Mouse (Mus musculus) testis, adult 2 months (tissue): ENCODE measurements at regions not wholly inside any gene's neighbourhood (a gene's known extent, or its start where the extent isn't known, plus 50 kb on each side); places are given as distances from the start of the nearest gene placed in this dataset.
A peak's percentile ranks its signal among the peaks of the same experiment; 100 is the strongest.

ENCODE experiments used
- H3K27ac ChIP-seq: fragments of 200-500 bp; 2 replicates; pipeline ENCODE4 v1.5.1; 2012; ENCODE audit warnings: low read depth, low read length; ENCODE audit not compliant: control insufficient read depth, insufficient read depth
- H3K27me3 ChIP-seq: fragments of 200-500 bp; 2 replicates; pipeline ENCODE4 v1.6.1; 2012; ENCODE audit warnings: mild to moderate bottlenecking, low read length, moderate library complexity; ENCODE audit not compliant: control insufficient read depth, insufficient read depth
- H3K36me3 ChIP-seq: fragments of 200-500 bp; 2 replicates; pipeline ENCODE4 v1.6.1; 2012; ENCODE audit warnings: mild to moderate bottlenecking, low read length; ENCODE audit not compliant: control insufficient read depth, insufficient read depth
- H3K4me1 ChIP-seq: fragments of 200-500 bp; 2 replicates; pipeline ENCODE4 v1.6.1; 2012; ENCODE audit warnings: low read length; ENCODE audit not compliant: control insufficient read depth, insufficient read depth
- H3K4me3 ChIP-seq: fragments of 200-500 bp; 2 replicates; pipeline ENCODE4 v1.5.1; 2012; ENCODE audit warnings: low read depth, mild to moderate bottlenecking, low read length, moderate library complexity, mixed read lengths; ENCODE audit not compliant: control insufficient read depth
- CTCF ChIP-seq: fragments of 200-500 bp; IDR thresholded peaks from 2 replicates; pipeline ENCODE4 v1.5.1; 2012; ENCODE audit warnings: low read depth, mild to moderate bottlenecking, inconsistent platforms, low read length, moderate library complexity; ENCODE audit not compliant: control insufficient read depth, insufficient read depth, insufficient replicate concordance
- POLR2A ChIP-seq: fragments of 200-500 bp; IDR thresholded peaks from 2 replicates; pipeline ENCODE4 v1.6.1; 2012; ENCODE audit warnings: low read depth, mild to moderate bottlenecking, inconsistent platforms, low read length, moderate library complexity; ENCODE audit not compliant: control insufficient read depth

- no peak for TF ChIP-seq CTCF
- TF ChIP-seq POLR2A, result no peak
- H3K4me1 ChIP-seq, result peaks cover 4% of the 10 kb centered on the region
- peak overlapping the region; percentile 27; the same call in 1 of the 2 replicates for H3K27ac ChIP-seq
Measured at GRCm38 (mm10) chr14:25354288-25354850, 104.6 kb upstream of the Zmiz1 start.

GRCm38 (mm10) chr14:25357805-25358204, 101.2 kb upstream of the Zmiz1 start:
- no peaks in the 10 kb centered on the region for H3K36me3 ChIP-seq
- no peak overlapping the region for H3K27ac ChIP-seq
- H3K4me3 ChIP-seq, result no peak overlapping the region
- TF ChIP-seq CTCF (no peak), POLR2A (no peak)
- H3K27me3 ChIP-seq, result no peaks in the 10 kb centered on the region
- peaks cover 4% of the 10 kb centered on the region for H3K4me1 ChIP-seq

More at GRCm38 (mm10) chr14:25354288-25354850, 104.6 kb upstream of the Zmiz1 start:
- no peaks in the 10 kb centered on the region for H3K36me3 ChIP-seq
- no peaks in the 10 kb centered on the region for H3K27me3 ChIP-seq
- no peak overlapping the region for H3K4me3 ChIP-seq

GRCm38 (mm10) chr14:25359824-25360294, 99.1 kb upstream of the Zmiz1 start:
- H3K4me1 ChIP-seq, result peaks cover 4% of the 10 kb centered on the region
- H3K4me3 ChIP-seq, result no peak overlapping the region
- no peaks in the 10 kb centered on the region for H3K36me3 ChIP-seq
- H3K27me3 ChIP-seq, result no peaks in the 10 kb centered on the region
- H3K27ac ChIP-seq, result no peak overlapping the region
- no peak for TF ChIP-seq POLR2A
- no peak for TF ChIP-seq CTCF

GRCm38 (mm10) chr14:25360726-25361125, 98.3 kb upstream of the Zmiz1 start:
- no peak for TF ChIP-seq CTCF
- no peak for TF ChIP-seq POLR2A
- Histone ChIP-seq H3K4me1 (peaks cover 4% of the 10 kb centered on the region), H3K27ac (no peak overlapping the region), H3K27me3 (no peaks in the 10 kb centered on the region), H3K4me3 (no peak overlapping the region), H3K36me3 (no peaks in the 10 kb centered on the region)

DNA sequence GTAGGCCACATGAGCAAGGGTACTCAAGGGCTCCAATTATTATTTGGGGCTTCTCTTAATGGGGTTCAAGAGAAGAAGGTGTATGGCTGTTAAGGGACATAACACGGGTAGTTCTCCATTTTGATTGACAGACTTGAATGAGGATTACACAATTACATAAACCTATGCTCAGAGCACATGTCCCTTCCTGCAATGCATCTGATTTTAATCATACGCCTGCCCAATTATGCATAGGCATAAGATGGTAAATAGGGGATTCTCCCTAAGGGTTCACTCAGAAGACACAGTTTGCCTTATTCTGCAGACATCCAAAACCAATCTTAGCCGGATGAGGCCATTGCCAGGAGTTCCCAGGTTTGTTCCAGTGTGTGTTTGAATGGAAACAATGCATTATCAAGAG, 97.9 kb upstream of the Zmiz1 start:
- Histone ChIP-seq H3K4me3 (no peak overlapping the region), H3K4me1 (peaks cover 4% of the 10 kb centered on the region), H3K27me3 (no peaks in the 10 kb centered on the region), H3K36me3 (no peaks in the 10 kb centered on the region), H3K27ac (no peak overlapping the region)
- TF ChIP-seq POLR2A (no peak), CTCF (no peak)

- H3K27ac ChIP-seq, result no peak overlapping the region
- TF ChIP-seq CTCF (no peak), POLR2A (no peak)
- no peak overlapping the region for H3K4me3 ChIP-seq
- H3K36me3 ChIP-seq, result no peaks in the 10 kb centered on the region
- peaks cover 4% of the 10 kb centered on the region for H3K4me1 ChIP-seq
- no peaks in the 10 kb centered on the region for H3K27me3 ChIP-seq
Measured at GRCm38 (mm10) chr14:25362771-25363170, 96.2 kb upstream of the Zmiz1 start.

DNA sequence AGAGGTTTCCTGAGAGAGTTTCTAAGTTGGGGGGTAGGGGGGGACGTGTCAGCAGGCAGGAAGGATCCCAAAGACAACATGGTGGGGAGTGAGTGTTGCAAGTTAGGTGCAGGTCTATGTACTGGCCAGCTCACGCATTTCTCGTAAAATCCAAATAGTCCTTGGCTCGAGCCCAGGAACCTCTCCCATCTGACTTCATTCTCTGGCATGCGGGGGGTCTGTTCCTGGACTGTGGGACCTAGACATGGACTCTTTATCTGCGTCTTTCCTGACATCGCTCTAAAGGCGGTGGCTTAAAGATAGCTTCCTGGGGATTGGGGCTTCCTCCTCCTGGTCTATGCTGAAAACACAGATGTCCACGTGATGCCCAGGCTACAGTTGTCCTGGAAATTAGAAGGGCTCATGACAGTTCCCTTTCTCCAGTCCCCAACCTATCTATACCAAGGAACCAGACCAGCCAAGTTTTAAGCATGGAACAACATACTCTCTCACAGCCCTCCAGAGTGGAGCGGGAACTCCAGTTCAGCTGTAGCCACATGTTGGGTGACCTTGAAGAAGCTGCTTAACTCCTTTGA, 93.7 kb upstream of the Zmiz1 start:
- Histone ChIP-seq H3K36me3 (no peaks in the 10 kb centered on the region), H3K27ac (no peak overlapping the region), H3K4me1 (no peaks in the 10 kb centered on the region), H3K27me3 (no peaks in the 10 kb centered on the region), H3K4me3 (no peak overlapping the region)
- TF ChIP-seq POLR2A (no peak), CTCF (no peak)

DNA sequence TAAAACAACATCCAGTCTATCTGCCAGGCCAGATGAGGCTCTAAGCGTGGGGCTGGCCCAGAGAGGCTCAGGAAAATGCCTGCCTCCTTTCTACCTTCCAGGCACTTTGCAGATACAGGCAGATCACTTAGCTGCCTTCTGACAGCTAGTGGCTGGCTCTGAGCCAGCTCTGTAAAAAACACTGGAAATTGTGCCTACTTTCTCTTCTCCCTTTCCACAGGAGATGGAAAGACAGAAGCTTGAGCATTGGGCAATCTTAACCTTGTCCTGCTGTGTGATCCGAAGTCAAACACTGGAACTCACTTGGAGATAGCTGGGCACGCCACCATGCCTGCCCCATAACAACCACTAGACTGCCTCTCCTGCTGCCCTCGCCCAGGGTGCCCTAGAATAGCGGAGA, 93.0 kb upstream of the Zmiz1 start:
- Histone ChIP-seq H3K36me3 (no peaks in the 10 kb centered on the region), H3K27ac (no peak overlapping the region), H3K4me3 (no peak overlapping the region), H3K4me1 (no peaks in the 10 kb centered on the region), H3K27me3 (no peaks in the 10 kb centered on the region)
- TF ChIP-seq CTCF, result no peak
- no peak for TF ChIP-seq POLR2A
